Mouse (Mus musculus) heart, embryonic 10.5 days (tissue): ENCODE results near the gene Sun2. TPM values are rescaled to one million over a fixed set of nuclear protein-coding genes. Genes with fewer than 3 reads are reported as not detected.
A peak's percentile ranks its signal among the peaks of the same experiment; 100 is the strongest.

Experiments
- DNase-seq: peaks from one replicate; pipeline ENCODE4 v3.0.0-alpha.2; 2017; ENCODE audit warnings: low spot score
- H3K27ac ChIP-seq: fragments of 300-500 bp; sonication (generic); 2 replicates; pipeline ENCODE4 v1.5.1; 2016; ENCODE audit warnings: mild to moderate bottlenecking
- H3K27me3 ChIP-seq: fragments of 300-500 bp; sonication (generic); 2 replicates; pipeline ENCODE4 v1.6.1; 2016; ENCODE audit warnings: mild to moderate bottlenecking; ENCODE audit not compliant: poor library complexity, insufficient read depth, severe bottlenecking
- H3K36me3 ChIP-seq: fragments of 300-500 bp; sonication (generic); 2 replicates; pipeline ENCODE4 v1.6.1; 2016; ENCODE audit warnings: mild to moderate bottlenecking, moderate library complexity
- H3K4me1 ChIP-seq: fragments of 300-500 bp; sonication (generic); 2 replicates; pipeline ENCODE4 v1.6.1; 2016; ENCODE audit warnings: mild to moderate bottlenecking
- H3K4me3 ChIP-seq: fragments of 300-500 bp; sonication (generic); 2 replicates; pipeline ENCODE4 v1.5.1; 2016; ENCODE audit warnings: mild to moderate bottlenecking, moderate library complexity
- H3K9me3 ChIP-seq: fragments of 300-500 bp; sonication (generic); 2 replicates; pipeline ENCODE4 v1.6.1; 2016; ENCODE audit warnings: mild to moderate bottlenecking, moderate library complexity
- WGBS: fragments of 180-500 bp; shearing (Covaris S2); methylation state at CpG from one replicate; pipeline ENCODE4 v1.1.7; 2016; 5-methylcytosine and 5-hydroxymethylcytosine counted together
- polyA plus RNA-seq: library from polyadenylated mRNA; unstranded; fragments of >200 nt; fragmentation: Nextera tagmentation; extraction: Ambion mirVana; gene quantifications from 2 replicates; pipeline ENCODE4 v1.2.1, GENCODE M21; 2016

The Sun2 gene
- polyA plus RNA-seq, result 2.4 and 2.9 TPM in 2 replicates

- Histone ChIP-seq H3K27me3 (no peaks in the 10 kb centered on the region), H3K27ac (peak within 1 kb of the TSS; percentile 98), H3K4me3 (peak within 1 kb of the TSS; percentile 97), H3K36me3 (peaks cover 30% of the 10 kb centered on the region), H3K4me1 (peaks cover 34% of the 10 kb centered on the region), H3K9me3 (no peaks in the 10 kb centered on the region)
- peak; percentile 94 for DNase-seq
- WGBS, result under 1% methylated on average over 93 of the region's 93 CpGs
Observed at GRCm38 (mm10) chr15:79741921-79742705, at the start of gene Sun2. Gene Sun2 (minus strand): TSS chr15:79742536.

GRCm38 (mm10) chr15:79791502-79791901 lies 49.2 kb upstream of the Sun2 start:
- Histone ChIP-seq H3K4me3 (no peak overlapping the region), H3K9me3 (no peaks in the 10 kb centered on the region), H3K27ac (no peak overlapping the region), H3K4me1 (peaks cover 11% of the 10 kb centered on the region; the same call in 1 of the 2 replicates), H3K27me3 (peaks cover 89% of the 10 kb centered on the region), H3K36me3 (no peaks in the 10 kb centered on the region)
- DNase-seq, result peak; percentile 84
- WGBS, result 4% methylated on average over 12 of the region's 12 CpGs

- Histone ChIP-seq H3K27ac (no peak overlapping the region), H3K27me3 (peaks cover 88% of the 10 kb centered on the region), H3K4me3 (no peak overlapping the region), H3K36me3 (no peaks in the 10 kb centered on the region), H3K9me3 (no peaks in the 10 kb centered on the region), H3K4me1 (peaks cover 13% of the 10 kb centered on the region; the same call in 1 of the 2 replicates)
- 85% methylated on average over 6 of the region's 6 CpGs for WGBS
- DNase-seq, result no peak
Observed at GRCm38 (mm10) chr15:79790905-79791304, 48.6 kb upstream of the Sun2 start.

GRCm38 (mm10) chr15:79790111-79790510 lies 47.8 kb upstream of the Sun2 start:
- no peak overlapping the region for H3K4me3 ChIP-seq
- no peaks in the 10 kb centered on the region for H3K36me3 ChIP-seq
- H3K9me3 ChIP-seq, result no peaks in the 10 kb centered on the region
- no peak for DNase-seq
- peaks cover 13% of the 10 kb centered on the region; the same call in 1 of the 2 replicates for H3K4me1 ChIP-seq
- no peak overlapping the region for H3K27ac ChIP-seq
- H3K27me3 ChIP-seq, result peaks cover 87% of the 10 kb centered on the region
- WGBS, result 35% methylated on average over 8 of the region's 8 CpGs

GRCm38 (mm10) chr15:79787815-79788214 lies 45.5 kb upstream of the Sun2 start:
- WGBS, result 67% methylated on average over 8 of the region's 8 CpGs
- Histone ChIP-seq H3K9me3 (no peaks in the 10 kb centered on the region), H3K27ac (no peak overlapping the region), H3K4me3 (no peak overlapping the region), H3K4me1 (peaks cover 6% of the 10 kb centered on the region; the same call in 1 of the 2 replicates), H3K27me3 (peaks cover 71% of the 10 kb centered on the region), H3K36me3 (no peaks in the 10 kb centered on the region)
- no peak for DNase-seq

GRCm38 (mm10) chr15:79785056-79785455 lies 42.7 kb upstream of the Sun2 start:
- Histone ChIP-seq H3K27ac (no peak overlapping the region), H3K27me3 (peaks cover 46% of the 10 kb centered on the region), H3K9me3 (no peaks in the 10 kb centered on the region), H3K4me3 (no peak overlapping the region), H3K36me3 (no peaks in the 10 kb centered on the region), H3K4me1 (peaks cover 2% of the 10 kb centered on the region; the same call in 1 of the 2 replicates)
- DNase-seq, result no peak
- 48% methylated on average over 1 of the region's 1 CpGs for WGBS

GRCm38 (mm10) chr15:79777749-79778148 lies 35.4 kb upstream of the Sun2 start, which contains the start of gene Dnal4:
Gene Dnal4 (minus strand): TSS chr15:79777849.
- DNase-seq, result no peak
- Histone ChIP-seq H3K4me1 (peaks cover 14% of the 10 kb centered on the region), H3K9me3 (no peaks in the 10 kb centered on the region), H3K36me3 (no peaks in the 10 kb centered on the region), H3K4me3 (no peak within 1 kb of the TSS), H3K27me3 (no peaks in the 10 kb centered on the region), H3K27ac (no peak within 1 kb of the TSS)

GRCm38 (mm10) chr15:79775662-79776061 lies 33.3 kb upstream of the Sun2 start:
- Histone ChIP-seq H3K9me3 (no peaks in the 10 kb centered on the region), H3K4me1 (peaks cover 14% of the 10 kb centered on the region), H3K36me3 (no peaks in the 10 kb centered on the region), H3K4me3 (no peak overlapping the region), H3K27ac (no peak overlapping the region), H3K27me3 (no peaks in the 10 kb centered on the region)
- 58% methylated on average over 7 of the region's 7 CpGs for WGBS
- DNase-seq, result no peak

GRCm38 (mm10) chr15:79774117-79775027 lies 32.0 kb upstream of the Sun2 start:
- Histone ChIP-seq H3K4me1 (peaks cover 14% of the 10 kb centered on the region), H3K36me3 (no peaks in the 10 kb centered on the region), H3K27me3 (no peaks in the 10 kb centered on the region), H3K4me3 (peak overlapping the region; percentile 91), H3K27ac (peak overlapping the region; percentile 90), H3K9me3 (no peaks in the 10 kb centered on the region)
- 1% methylated on average over 49 of the region's 50 CpGs for WGBS
- DNase-seq, result peak; percentile 98

GRCm38 (mm10) chr15:79770629-79771240 lies 28.4 kb upstream of the Sun2 start:
- WGBS, result 80% methylated on average over 21 of the region's 21 CpGs
- Histone ChIP-seq H3K27ac (no peak overlapping the region), H3K9me3 (no peaks in the 10 kb centered on the region), H3K27me3 (no peaks in the 10 kb centered on the region), H3K4me3 (no peak overlapping the region), H3K4me1 (peaks cover 36% of the 10 kb centered on the region), H3K36me3 (no peaks in the 10 kb centered on the region)
- no peak for DNase-seq

- no peaks in the 10 kb centered on the region for H3K9me3 ChIP-seq
- H3K27me3 ChIP-seq, result no peaks in the 10 kb centered on the region
- H3K4me3 ChIP-seq, result no peak overlapping the region
- H3K27ac ChIP-seq, result no peak overlapping the region
- peaks cover 32% of the 10 kb centered on the region for H3K4me1 ChIP-seq
- H3K36me3 ChIP-seq, result peaks cover 12% of the 10 kb centered on the region
- 64% methylated on average over 6 of the region's 6 CpGs for WGBS
- DNase-seq, result no peak
Observed at GRCm38 (mm10) chr15:79768302-79768701, 26.0 kb upstream of the Sun2 start.

- peaks cover 27% of the 10 kb centered on the region for H3K4me1 ChIP-seq
- WGBS, result 66% methylated on average over 16 of the region's 16 CpGs
- no peak overlapping the region for H3K4me3 ChIP-seq
- H3K27me3 ChIP-seq, result no peaks in the 10 kb centered on the region
- DNase-seq, result no peak
- no peaks in the 10 kb centered on the region for H3K9me3 ChIP-seq
- no peak overlapping the region for H3K27ac ChIP-seq
- H3K36me3 ChIP-seq, result peaks cover 20% of the 10 kb centered on the region
Observed at GRCm38 (mm10) chr15:79767327-79767961, 25.1 kb upstream of the Sun2 start.
